Mouse (Mus musculus) liver, embryonic 14.5 days (tissue): ENCODE data around the gene Spred1.

Experiments used
- CTCF ChIP-seq: IDR thresholded peaks from 2 replicates; pipeline ENCODE4 v1.5.1; 2016; ENCODE audit warnings: antibody characterized with exemption, low read depth, control low read depth
- EP300 ChIP-seq: IDR thresholded peaks from 2 replicates; pipeline ENCODE4 v1.6.1; 2016; ENCODE audit warnings: antibody characterized with exemption, low read depth

GRCm38 (mm10) chr2:117086766-117087457 is 34.3 kb upstream of the Spred1 start:
- TF ChIP-seq CTCF, result no peak
- no peak for TF ChIP-seq EP300
